Mouse (Mus musculus) thymus, adult 2 months (tissue): ENCODE data around the gene Actl6a. TPM values are rescaled to one million over a fixed set of nuclear protein-coding genes. Genes with fewer than 3 reads are reported as not detected.
"Not testable (repeated sequence)": the region's sequence is repeated elsewhere in the genome, so short reads cannot be mapped to it uniquely, and the experiment has no call there.

Source experiments
- DNase-seq: peaks from one replicate; pipeline ENCODE4 v3.0.0; 2021
- H3K27ac ChIP-seq: fragments of 200-500 bp; 2 replicates; pipeline ENCODE4 v1.5.1; 2012; ENCODE audit warnings: low read length, control low read depth; ENCODE audit not compliant: control insufficient read depth, insufficient read depth
- H3K27me3 ChIP-seq: fragments of 200-500 bp; 2 replicates; pipeline ENCODE4 v1.6.1; 2012; ENCODE audit warnings: mild to moderate bottlenecking, low read length, moderate library complexity, mixed read lengths; ENCODE audit not compliant: control insufficient read depth, insufficient read depth
- H3K36me3 ChIP-seq: fragments of 200-500 bp; 2 replicates; pipeline ENCODE4 v1.6.1; 2012; ENCODE audit warnings: mild to moderate bottlenecking, low read length, moderate library complexity; ENCODE audit not compliant: control insufficient read depth, insufficient read depth
- H3K4me1 ChIP-seq: fragments of 200-500 bp; replicated peaks from 2 replicates; pipeline ENCODE4 v1.6.1; 2012; ENCODE audit warnings: low read length; ENCODE audit not compliant: control insufficient read depth, insufficient read depth
- H3K4me3 ChIP-seq: fragments of 200-500 bp; 2 replicates; pipeline ENCODE4 v1.5.1; 2012; ENCODE audit warnings: mild to moderate bottlenecking, low read length, control low read depth, moderate library complexity; ENCODE audit not compliant: control insufficient read depth, insufficient read depth
- CTCF ChIP-seq: fragments of 200-500 bp; IDR thresholded peaks from 2 replicates; pipeline ENCODE4 v1.5.1; 2012; ENCODE audit warnings: mild to moderate bottlenecking, control low read depth, low read length, moderate library complexity, borderline replicate concordance; ENCODE audit not compliant: control insufficient read depth, poor library complexity, insufficient read depth; ENCODE audit errors: extremely low read depth
- POLR2A ChIP-seq: fragments of 200-500 bp; IDR thresholded peaks from 2 replicates; pipeline ENCODE4 v1.6.1; 2012; ENCODE audit warnings: mild to moderate bottlenecking, low read length, control low read depth, moderate library complexity; ENCODE audit not compliant: control insufficient read depth, poor library complexity, insufficient read depth; ENCODE audit errors: extremely low read depth
- WGBS: fragments of 180-500 bp; shearing (Covaris S2); methylation state at CpG from one replicate; pipeline ENCODE4 v1.1.7; 2018; 5-methylcytosine and 5-hydroxymethylcytosine counted together
- polyA plus RNA-seq: library from polyadenylated mRNA; depleted of rRNA; stranded (reverse); fragments of >200 nt; gene quantifications from 2 replicates; pipeline ENCODE4 v1.2.3, GENCODE M21; 2012

Gene Actl6a
- polyA plus RNA-seq, 1 experiment = 33.9 TPM

DNA sequence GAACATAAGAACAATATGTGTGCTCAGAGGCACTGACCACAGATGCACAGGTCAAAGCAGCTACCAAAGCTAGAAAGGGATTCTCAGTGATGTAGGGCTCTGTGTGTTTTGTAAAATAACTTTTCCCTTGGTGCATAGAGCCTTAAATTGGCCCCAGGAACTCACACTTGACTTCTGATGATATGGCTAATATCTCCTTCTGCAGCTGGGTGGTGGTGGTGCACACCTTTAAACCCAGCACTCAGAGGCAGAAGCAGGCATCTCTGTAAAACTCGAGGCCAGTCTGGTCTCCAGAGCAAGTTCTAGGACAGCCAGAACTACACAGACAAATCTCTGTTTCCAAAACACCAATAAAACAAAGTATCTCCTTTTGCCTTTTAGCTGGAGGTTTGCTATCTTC, 15.2 kb upstream of the Actl6a start:
- Histone ChIP-seq H3K27me3 (no peaks in the 10 kb centered on the region), H3K4me1 (no peaks in the 10 kb centered on the region), H3K36me3 (no peaks in the 10 kb centered on the region), H3K27ac (no peak overlapping the region), H3K4me3 (no peak overlapping the region)
- 43% methylated on average over 1 of the region's 1 CpGs for WGBS
- no peak for TF ChIP-seq CTCF
- no peak for TF ChIP-seq POLR2A
- DNase-seq = no peak

DNA sequence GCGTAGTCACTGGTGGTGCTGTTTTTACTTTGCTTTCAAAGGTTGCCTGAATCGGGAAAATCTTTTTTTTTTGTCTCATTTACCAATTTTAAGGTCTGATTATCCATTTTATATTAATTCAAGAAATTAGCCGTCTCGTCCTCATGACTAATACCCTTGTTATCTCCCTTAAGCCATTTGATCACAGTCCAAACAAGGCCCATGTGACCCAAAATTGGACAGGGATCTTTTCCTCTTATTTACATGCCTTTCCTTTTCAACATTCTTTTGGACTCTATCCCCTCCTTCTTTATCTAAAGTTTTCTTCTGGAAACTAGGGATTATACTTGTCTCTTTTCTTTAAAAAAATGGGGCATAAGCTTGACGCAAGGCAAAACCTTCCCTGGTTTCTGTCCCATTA, 14.3 kb upstream of the Actl6a start:
- no peak overlapping the region for H3K4me3 ChIP-seq
- H3K4me1 ChIP-seq = no peaks in the 10 kb centered on the region
- DNase-seq = no peak
- WGBS = 90% methylated on average over 5 of the region's 5 CpGs
- H3K27ac ChIP-seq = no peak overlapping the region
- no peaks in the 10 kb centered on the region for H3K36me3 ChIP-seq
- no peaks in the 10 kb centered on the region for H3K27me3 ChIP-seq
- TF ChIP-seq CTCF (no peak), POLR2A (no peak)

DNA sequence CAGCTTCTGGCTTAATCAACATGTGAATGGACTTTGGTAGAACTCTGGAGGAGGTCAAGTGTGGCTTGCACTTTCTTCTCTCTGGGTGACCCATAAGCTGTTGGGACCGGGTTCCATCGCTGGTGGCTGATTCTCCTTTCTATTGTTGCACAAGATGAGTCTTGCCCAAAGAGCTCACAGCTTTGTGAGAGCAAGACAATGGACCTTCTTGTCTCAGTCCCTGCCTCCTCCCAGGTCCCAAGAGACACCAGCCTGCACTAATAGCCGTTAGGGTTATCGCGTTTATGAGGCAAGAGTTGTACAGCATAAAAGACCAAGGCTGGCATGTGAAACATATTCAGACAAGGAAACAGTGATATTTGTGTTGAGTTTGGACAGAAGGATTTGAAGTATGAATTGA, 11.9 kb upstream of the Actl6a start:
- DNase-seq = no peak
- WGBS = 89% methylated on average over 5 of the region's 5 CpGs
- no peak for TF ChIP-seq POLR2A
- TF ChIP-seq CTCF = no peak

DNA sequence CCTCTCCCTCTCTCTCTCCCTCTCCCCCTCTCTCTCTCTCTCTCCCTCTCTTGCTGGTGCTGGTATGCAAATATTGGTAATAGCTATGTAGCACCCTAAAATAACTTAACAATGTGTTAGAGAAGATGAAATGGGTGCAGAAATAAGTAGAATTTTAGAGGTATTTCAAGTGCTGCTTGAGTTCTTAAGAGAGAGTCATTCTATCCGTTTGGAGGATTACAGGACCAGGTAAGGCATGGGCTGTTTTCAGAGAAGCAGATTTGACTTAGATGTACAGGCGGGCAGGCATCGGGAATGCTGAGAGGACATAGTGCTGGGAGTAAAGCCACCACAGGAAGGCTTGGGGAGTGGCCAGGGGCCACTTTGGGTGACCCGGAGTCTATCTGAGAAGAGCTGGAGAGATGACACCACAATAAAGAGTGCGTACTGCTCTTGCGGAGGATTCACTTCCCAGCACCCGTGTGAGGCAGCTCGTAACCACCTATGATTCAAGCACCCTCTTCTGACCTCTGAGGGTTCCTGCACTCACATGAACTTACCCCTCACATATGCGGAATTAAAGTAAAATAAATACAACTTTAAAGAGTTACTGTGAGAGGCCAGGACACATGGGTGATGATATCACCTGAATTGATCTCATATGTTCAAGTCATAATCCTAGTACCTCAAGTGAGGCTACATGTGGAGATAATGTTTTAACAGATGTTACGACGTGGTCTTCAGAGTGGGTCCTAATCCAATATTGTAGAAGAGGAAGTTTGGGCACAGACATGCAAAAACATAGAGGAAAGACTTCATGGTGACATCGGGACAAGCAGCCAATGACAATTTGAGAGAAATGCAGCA, 11.1 kb upstream of the Actl6a start:
- TF ChIP-seq CTCF = no peak
- TF ChIP-seq POLR2A = no peak
- 53% methylated on average over 12 of the region's 12 CpGs for WGBS
- no peak for DNase-seq
- Histone ChIP-seq H3K36me3 (no peaks in the 10 kb centered on the region), H3K27me3 (no peaks in the 10 kb centered on the region), H3K4me1 (no peaks in the 10 kb centered on the region), H3K27ac (no peak overlapping the region), H3K4me3 (no peak overlapping the region)

More for the DNA sequence above, 11.9 kb upstream of the Actl6a start:
- no peak overlapping the region for H3K4me3 ChIP-seq
- no peaks in the 10 kb centered on the region for H3K4me1 ChIP-seq
- no peak overlapping the region for H3K27ac ChIP-seq
- no peaks in the 10 kb centered on the region for H3K27me3 ChIP-seq
- H3K36me3 ChIP-seq = no peaks in the 10 kb centered on the region

DNA sequence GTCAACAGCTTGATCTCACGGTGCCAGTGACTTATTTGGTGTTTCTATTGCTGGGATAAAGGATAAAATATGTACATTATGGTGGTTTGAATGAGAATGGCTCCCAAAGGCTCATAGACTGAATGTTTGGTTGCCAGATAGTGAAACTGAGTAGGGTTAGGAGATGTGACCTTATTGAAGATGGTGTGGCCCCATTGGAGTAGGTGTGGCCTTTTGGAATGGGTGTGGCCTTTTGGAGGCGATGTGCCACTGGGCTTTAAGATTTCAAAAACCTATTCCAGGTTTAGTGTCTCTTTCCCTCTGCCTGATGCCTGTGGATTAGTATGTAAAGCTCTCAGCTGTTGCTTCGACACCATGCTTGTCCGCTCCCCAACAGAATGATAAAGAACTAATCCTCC, 10.5 kb upstream of the Actl6a start:
- 89% methylated on average over 4 of the region's 4 CpGs for WGBS
- no peak overlapping the region for H3K4me3 ChIP-seq
- H3K4me1 ChIP-seq = no peaks in the 10 kb centered on the region
- no peaks in the 10 kb centered on the region for H3K27me3 ChIP-seq
- no peak overlapping the region for H3K27ac ChIP-seq
- no peak for DNase-seq
- TF ChIP-seq POLR2A (no peak), CTCF (no peak)
- no peaks in the 10 kb centered on the region for H3K36me3 ChIP-seq

DNA sequence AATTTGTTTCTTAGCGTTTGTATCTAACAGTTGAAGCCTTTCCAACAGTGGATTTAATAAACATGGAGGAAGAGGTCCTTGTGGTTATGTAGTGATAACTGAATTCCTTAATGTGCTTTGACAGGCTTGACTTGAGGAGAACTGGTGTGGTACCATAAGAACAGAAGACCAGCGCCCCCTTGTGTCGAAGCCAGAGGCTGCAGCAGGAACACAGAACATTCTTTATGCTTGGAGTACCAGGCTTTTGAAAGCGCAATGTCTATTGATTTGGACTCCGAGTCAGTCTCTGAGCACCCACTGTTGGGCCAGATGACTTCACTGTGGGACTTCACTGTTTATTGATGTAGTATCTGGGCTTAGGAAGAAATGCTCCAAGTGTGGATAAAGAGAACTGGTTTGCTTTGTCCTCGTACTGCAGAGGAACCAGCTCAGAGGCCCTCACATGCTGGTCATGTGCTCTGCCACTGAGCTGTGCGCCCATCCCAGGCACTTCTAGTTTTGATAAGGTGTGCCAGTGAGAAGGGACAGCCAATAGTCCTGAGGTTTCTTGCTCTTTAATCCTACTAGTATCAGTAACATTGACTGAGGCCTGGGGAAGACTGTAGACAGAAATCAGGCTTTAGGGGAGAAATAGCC, 7.8 kb upstream of the Actl6a start:
- Histone ChIP-seq H3K4me3 (no peak overlapping the region), H3K4me1 (no peaks in the 10 kb centered on the region), H3K36me3 (no peaks in the 10 kb centered on the region), H3K27me3 (no peaks in the 10 kb centered on the region), H3K27ac (no peak overlapping the region)
- WGBS = 43% methylated on average over 7 of the region's 7 CpGs
- TF ChIP-seq POLR2A = no peak
- no peak for TF ChIP-seq CTCF
- peak; percentile 85 for DNase-seq

DNA sequence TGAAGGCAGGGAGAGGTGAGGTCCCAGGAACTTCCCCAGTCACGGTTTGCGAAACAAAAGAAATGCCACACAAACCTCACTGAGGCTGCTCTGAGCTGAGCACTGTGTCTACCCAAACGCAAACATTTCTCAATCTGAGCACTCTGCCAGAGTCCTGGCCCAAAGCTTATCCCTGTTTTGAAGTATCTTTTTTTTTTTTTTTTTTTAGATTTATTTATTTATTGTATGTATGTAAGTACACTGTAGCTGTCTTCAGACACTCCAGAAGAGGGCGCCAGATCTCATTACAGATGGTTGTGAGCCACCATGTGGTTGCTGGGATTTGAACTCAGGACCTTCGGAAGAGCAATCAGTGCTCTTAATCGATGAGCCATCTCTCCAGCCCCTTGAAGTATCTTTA, 2.1 kb upstream of the Actl6a start:
- 94% methylated on average over 6 of the region's 6 CpGs for WGBS
- not testable (repeated sequence) for DNase-seq, H3K27ac ChIP-seq, H3K4me3 ChIP-seq, H3K4me1 ChIP-seq, H3K27me3 ChIP-seq, H3K36me3 ChIP-seq

DNA sequence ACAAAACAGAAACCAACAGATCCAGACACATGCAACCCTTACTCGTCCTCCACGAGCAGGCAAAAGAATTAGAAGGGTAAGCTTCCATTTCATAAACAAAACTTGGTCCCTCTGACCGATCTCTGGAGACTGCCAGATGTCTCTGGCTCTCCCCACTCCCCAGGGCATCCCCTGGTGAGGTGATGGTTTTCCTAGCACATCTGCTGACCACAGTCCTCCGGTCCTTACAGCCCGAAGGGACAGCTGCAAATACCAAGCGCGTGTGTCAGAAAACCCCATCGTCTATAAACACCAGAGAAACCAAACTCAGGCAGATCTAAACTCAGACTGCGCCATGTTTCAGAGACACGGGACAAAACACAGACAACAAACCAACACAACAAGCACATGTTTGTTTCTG, 1.5 kb upstream of the Actl6a start:
- WGBS = 97% methylated on average over 10 of the region's 10 CpGs
- not testable (repeated sequence) for H3K27me3 ChIP-seq, H3K27ac ChIP-seq, H3K36me3 ChIP-seq, DNase-seq, H3K4me1 ChIP-seq, H3K4me3 ChIP-seq
